Mouse (Mus musculus) liver, postnatal 0 days (tissue): ENCODE measurements at regions not wholly inside any gene's neighbourhood (a gene's known extent, or its start where the extent isn't known, plus 50 kb on each side); places are given as distances from the start of the nearest gene placed in this dataset.

ENCODE experiments used
- ATAC-seq: fragments of 200-750 bp; cut with Nextera tagmentation; 2 replicates; pipeline ENCODE4 v1.8.0; 2017; ENCODE audit warnings: mild to moderate bottlenecking, moderate library complexity
- DNase-seq: peaks from one replicate; pipeline ENCODE4 v3.0.0-alpha.2; 2016
- H3K27ac ChIP-seq: fragments of 300-500 bp; sonication (generic); 2 replicates; pipeline ENCODE4 v1.5.1; 2014; ENCODE audit warnings: antibody characterized with exemption, moderate library complexity, mild to moderate bottlenecking, low read depth
- H3K27me3 ChIP-seq: fragments of 300-500 bp; sonication (generic); 2 replicates; pipeline ENCODE4 v1.6.1; 2014; ENCODE audit warnings: low read length, control low read depth, mixed read lengths; ENCODE audit not compliant: insufficient read depth
- H3K36me3 ChIP-seq: fragments of 300-500 bp; sonication (generic); replicated peaks from 2 replicates; pipeline ENCODE4 v1.6.1; 2014; ENCODE audit warnings: mild to moderate bottlenecking, control low read depth, low read length, moderate library complexity, mixed read lengths; ENCODE audit not compliant: insufficient read depth
- H3K4me1 ChIP-seq: fragments of 300-500 bp; sonication (generic); 2 replicates; pipeline ENCODE4 v1.6.1; 2014; ENCODE audit warnings: antibody characterized with exemption, mild to moderate bottlenecking, control low read depth; ENCODE audit not compliant: insufficient read depth
- H3K4me2 ChIP-seq: fragments of 300-500 bp; sonication (generic); 2 replicates; pipeline ENCODE4 v1.6.1; 2014; ENCODE audit warnings: low read depth, mild to moderate bottlenecking, low read length, moderate library complexity, mixed read lengths
- H3K4me3 ChIP-seq: fragments of 300-500 bp; sonication (generic); 2 replicates; pipeline ENCODE4 v1.5.1; 2014; ENCODE audit warnings: low read depth, low read length
- H3K9ac ChIP-seq: fragments of 300-500 bp; sonication (generic); replicated peaks from 2 replicates; pipeline ENCODE4 v1.6.1; 2014; ENCODE audit warnings: mild to moderate bottlenecking, moderate library complexity
- H3K9me3 ChIP-seq: fragments of 300-500 bp; sonication (generic); 2 replicates; pipeline ENCODE4 v1.6.1; 2016; ENCODE audit warnings: mild to moderate bottlenecking, control low read depth, low read length, mixed read lengths
- CTCF ChIP-seq: sonication (generic); IDR thresholded peaks from 2 replicates; pipeline ENCODE4 v1.5.1; 2016; ENCODE audit warnings: antibody characterized with exemption, low read depth
- EP300 ChIP-seq: IDR thresholded peaks from 2 replicates; pipeline ENCODE4 v1.6.1; 2016; ENCODE audit warnings: antibody characterized with exemption, low read depth, mild to moderate bottlenecking
- WGBS: fragments of 180-500 bp; shearing (Covaris S2); extraction: QIAGEN DNeasy Blood & Tissue Kit; methylation state at CpG from one replicate; pipeline ENCODE4 v1.1.7; 2014; ENCODE audit not compliant: insufficient replicate concordance; 5-methylcytosine and 5-hydroxymethylcytosine counted together

DNA sequence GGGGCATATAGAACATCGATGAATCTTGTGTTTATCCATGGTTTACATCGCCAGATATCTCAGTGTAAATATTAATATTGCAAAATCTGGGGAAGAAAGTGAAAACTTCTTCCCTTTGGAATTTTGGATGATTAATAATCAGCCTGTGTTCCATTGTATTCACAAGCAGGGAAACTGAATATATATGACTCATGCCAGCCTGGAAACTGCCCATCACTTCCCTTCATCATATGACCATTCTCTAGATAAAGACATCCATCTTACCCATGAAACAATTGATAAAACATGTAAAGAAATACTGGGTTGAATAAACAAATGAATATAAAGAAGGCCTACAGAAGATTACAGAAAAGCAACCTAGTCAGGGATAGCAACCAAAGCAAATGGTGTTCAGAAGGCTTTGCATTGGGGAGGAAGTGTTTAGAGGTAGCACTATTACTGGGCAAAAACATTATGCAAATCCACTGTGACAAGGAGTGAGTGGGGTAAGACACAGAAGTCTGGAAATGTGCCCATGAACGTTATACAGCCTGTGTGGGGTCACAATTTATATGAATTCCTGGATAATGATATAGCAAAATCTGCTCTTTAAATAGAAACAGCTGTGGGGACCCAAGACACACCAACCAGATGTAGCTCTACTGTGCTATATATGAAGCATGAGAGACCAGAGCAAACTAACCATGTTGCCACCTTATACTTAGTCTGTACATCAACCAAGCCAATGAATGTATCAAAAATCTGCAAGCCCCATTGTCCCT, 238.5 kb upstream of the Sdr16c6 start:
- WGBS = 62% methylated on average over 3 of the region's 3 CpGs
- no peak for ATAC-seq
- H3K9ac ChIP-seq = no peak overlapping the region

DNA sequence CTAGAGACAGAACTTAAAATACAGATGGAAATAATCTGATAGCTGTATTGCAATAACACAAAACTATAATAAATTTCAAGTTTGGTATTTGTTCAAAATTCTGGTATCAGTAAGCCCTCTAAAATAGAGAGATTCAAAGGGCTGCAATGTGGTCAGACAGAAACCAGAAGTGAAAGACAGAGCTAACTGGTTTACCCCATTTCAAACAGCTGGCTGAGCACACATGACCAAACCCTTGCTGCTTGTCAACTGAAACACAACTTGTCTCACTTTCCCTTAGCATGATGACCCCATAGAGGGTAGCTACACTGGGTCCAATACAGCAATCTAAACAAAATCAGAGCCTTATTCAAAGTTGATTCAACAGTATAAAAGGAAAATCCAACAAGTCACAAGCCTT, 234.2 kb upstream of the Sdr16c6 start:
- H3K27ac ChIP-seq = no peak overlapping the region
- no peak overlapping the region for H3K4me2 ChIP-seq
- H3K27me3 ChIP-seq = no peaks in the 10 kb centered on the region
- no peak overlapping the region for H3K9ac ChIP-seq
- H3K9me3 ChIP-seq = no peaks in the 10 kb centered on the region
- no peak overlapping the region for H3K4me3 ChIP-seq
- H3K4me1 ChIP-seq = no peaks in the 10 kb centered on the region
- H3K36me3 ChIP-seq = no peaks in the 10 kb centered on the region
- no peak for ATAC-seq
- TF ChIP-seq CTCF = no peak
- no peak for TF ChIP-seq EP300
- DNase-seq = no peak

More for the DNA sequence above, 238.5 kb upstream of the Sdr16c6 start:
- H3K36me3 ChIP-seq = no peaks in the 10 kb centered on the region
- DNase-seq = no peak
- H3K4me2 ChIP-seq = no peak overlapping the region
- no peaks in the 10 kb centered on the region for H3K9me3 ChIP-seq
- no peaks in the 10 kb centered on the region for H3K27me3 ChIP-seq
- TF ChIP-seq CTCF (no peak), EP300 (no peak)
- H3K27ac ChIP-seq = no peak overlapping the region
- H3K4me3 ChIP-seq = no peak overlapping the region
- H3K4me1 ChIP-seq = no peaks in the 10 kb centered on the region

DNA sequence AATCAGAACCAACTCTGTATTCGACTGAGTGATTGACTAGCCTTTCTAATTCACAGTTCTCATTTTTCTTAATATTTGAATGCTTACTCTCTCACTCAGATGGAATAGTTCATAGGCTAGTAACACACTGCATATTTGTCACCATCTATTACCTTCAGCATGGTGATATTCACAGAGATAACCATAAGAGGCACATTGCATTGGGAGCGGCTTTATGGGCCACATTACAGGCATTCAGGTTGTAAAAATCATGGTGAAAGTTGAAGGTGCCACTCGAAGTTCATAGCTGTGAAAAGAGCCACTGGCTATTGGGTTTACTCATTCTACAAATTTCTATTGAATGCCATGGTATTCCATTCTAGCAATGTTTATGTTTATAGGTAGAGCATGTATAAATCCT, 229.6 kb upstream of the Sdr16c6 start:
- H3K9me3 ChIP-seq = no peaks in the 10 kb centered on the region
- no peak overlapping the region for H3K4me2 ChIP-seq
- no peak for TF ChIP-seq CTCF
- no peak for TF ChIP-seq EP300
- no peaks in the 10 kb centered on the region for H3K27me3 ChIP-seq
- DNase-seq (no peak), ATAC-seq (no peak)
- no peak overlapping the region for H3K27ac ChIP-seq
- no peak overlapping the region for H3K4me3 ChIP-seq
- 52% methylated on average over 3 of the region's 3 CpGs for WGBS
- H3K36me3 ChIP-seq = no peaks in the 10 kb centered on the region
- H3K4me1 ChIP-seq = no peaks in the 10 kb centered on the region
- H3K9ac ChIP-seq = no peak overlapping the region

DNA sequence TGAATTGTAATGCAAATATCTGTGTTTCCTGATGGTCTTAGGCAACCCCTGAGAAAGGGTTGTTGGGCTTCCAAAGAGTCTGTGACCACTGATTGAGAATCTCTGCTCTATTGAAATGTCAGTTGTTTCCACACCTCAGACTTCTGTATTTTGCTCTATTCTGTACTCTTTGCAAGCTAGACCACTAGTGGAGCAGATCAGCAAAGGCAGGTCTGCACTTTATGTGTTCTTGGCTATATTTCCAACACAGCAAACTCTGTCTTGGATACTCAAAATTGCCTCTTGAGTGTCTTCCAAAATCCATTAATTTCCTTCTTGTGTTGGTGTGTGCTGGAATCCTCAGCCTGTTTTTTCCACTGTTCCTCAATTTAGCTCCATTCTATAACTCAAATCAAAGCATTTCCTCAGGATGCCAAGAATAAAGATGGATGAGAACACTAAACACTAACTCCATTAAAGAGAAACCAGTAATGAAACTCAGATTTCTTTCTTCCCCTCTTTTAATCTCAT, 228.5 kb upstream of the Sdr16c6 start:
- ATAC-seq = no peak
- Histone ChIP-seq H3K27me3 (no peaks in the 10 kb centered on the region), H3K27ac (no peak overlapping the region)

DNA sequence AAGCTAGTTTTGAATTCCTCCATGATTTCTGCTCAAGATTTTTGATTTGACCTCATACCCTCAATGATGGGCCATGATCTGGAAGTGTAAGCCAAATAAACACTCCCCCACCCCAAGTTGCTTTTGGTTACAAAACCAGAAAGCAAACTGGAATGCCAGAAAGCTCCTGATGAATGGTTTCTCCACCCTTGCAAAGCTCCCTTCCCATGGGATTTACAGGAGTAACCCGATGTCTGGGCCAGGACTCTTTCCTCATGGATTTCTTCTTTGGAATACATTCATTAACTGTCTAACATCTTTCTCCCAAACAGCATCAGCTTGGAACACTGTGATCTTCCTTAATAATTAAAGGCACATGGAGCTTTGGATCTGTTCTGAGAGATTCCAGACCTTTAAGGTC, 227.3 kb upstream of the Sdr16c6 start:
- Histone ChIP-seq H3K27ac (no peak overlapping the region), H3K9ac (no peak overlapping the region), H3K4me1 (no peaks in the 10 kb centered on the region), H3K4me3 (no peak overlapping the region), H3K27me3 (no peaks in the 10 kb centered on the region), H3K36me3 (no peaks in the 10 kb centered on the region), H3K9me3 (no peaks in the 10 kb centered on the region), H3K4me2 (no peak overlapping the region)
- no peak for TF ChIP-seq CTCF
- DNase-seq (no peak), ATAC-seq (no peak)
- WGBS = 64% methylated on average over 1 of the region's 1 CpGs

More for the DNA sequence above, 228.5 kb upstream of the Sdr16c6 start:
- Histone ChIP-seq H3K4me1 (no peaks in the 10 kb centered on the region), H3K36me3 (no peaks in the 10 kb centered on the region), H3K4me3 (no peak overlapping the region), H3K9me3 (no peaks in the 10 kb centered on the region), H3K4me2 (no peak overlapping the region), H3K9ac (no peak overlapping the region)
- TF ChIP-seq EP300 (no peak), CTCF (no peak)
- no peak for DNase-seq

DNA sequence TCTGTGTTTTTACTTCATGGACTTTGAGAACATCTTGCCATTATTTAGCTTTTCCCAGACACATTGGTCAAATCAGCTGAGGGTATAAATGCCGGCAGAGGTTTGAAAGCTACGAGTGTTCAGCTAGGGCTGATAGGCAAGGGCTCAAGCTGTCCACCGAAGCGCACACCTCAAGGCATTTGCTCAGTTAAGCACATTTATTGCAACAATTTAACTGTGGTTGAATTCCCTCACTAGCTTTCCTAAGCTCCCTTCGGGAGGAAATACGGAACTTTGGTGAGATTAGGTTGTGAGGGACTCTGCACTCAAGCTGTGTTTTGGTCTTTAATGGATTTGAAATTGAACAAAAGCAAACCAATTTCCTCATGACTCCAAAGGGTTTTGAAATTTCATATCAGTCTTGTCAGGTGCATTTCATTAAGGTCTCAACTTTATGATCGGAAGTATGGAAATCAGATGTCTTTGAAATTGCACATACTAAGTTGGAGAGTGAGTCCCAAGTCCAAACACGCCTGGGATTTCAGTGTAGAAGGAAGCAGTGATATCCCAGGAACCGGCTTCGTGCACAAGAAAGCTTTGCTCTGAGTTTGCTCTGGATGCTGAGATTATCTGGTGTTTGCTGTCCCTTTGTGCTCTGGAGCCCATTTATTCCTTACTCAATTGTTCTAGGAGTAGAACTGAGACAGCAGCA, 223.0 kb upstream of the Sdr16c6 start:
- whole genome bisulfite sequencing = 73% methylated on average over 10 of the region's 10 CpGs
- no peak for ATAC-seq
- Histone ChIP-seq H3K36me3 (no peaks in the 10 kb centered on the region), H3K4me2 (no peak overlapping the region), H3K4me3 (no peak overlapping the region), H3K9me3 (no peaks in the 10 kb centered on the region), H3K9ac (no peak overlapping the region), H3K27me3 (no peaks in the 10 kb centered on the region), H3K27ac (no peak overlapping the region), H3K4me1 (no peaks in the 10 kb centered on the region)
- no peak for DNase-seq
- TF ChIP-seq CTCF (no peak), EP300 (no peak)
